Mouse (Mus musculus) cortical plate, adult 2 months (tissue): Measurements from ENCODE around the gene Zzef1.

Source experiments
- CTCF ChIP-seq: fragments of 200-500 bp; IDR thresholded peaks from 2 replicates; pipeline ENCODE4 v1.5.1; 2011; ENCODE audit warnings: mild to moderate bottlenecking, control low read depth, low read length; ENCODE audit not compliant: insufficient read depth; ENCODE audit errors: extremely low read depth
- POLR2A ChIP-seq: fragments of 200-500 bp; IDR thresholded peaks from 2 replicates; pipeline ENCODE4 v1.6.1; 2011; ENCODE audit warnings: mild to moderate bottlenecking, low read length, control low read depth; ENCODE audit not compliant: insufficient read depth; ENCODE audit errors: extremely low read depth

GRCm38 (mm10) chr11:72957318-72957717 is 161.3 kb downstream of the Zzef1 start:
- no peak for TF ChIP-seq CTCF
- TF ChIP-seq POLR2A: no peak
